Comparison of ENCODE assay signal across 17 mouse cellular contexts in the genomic region with DNA sequence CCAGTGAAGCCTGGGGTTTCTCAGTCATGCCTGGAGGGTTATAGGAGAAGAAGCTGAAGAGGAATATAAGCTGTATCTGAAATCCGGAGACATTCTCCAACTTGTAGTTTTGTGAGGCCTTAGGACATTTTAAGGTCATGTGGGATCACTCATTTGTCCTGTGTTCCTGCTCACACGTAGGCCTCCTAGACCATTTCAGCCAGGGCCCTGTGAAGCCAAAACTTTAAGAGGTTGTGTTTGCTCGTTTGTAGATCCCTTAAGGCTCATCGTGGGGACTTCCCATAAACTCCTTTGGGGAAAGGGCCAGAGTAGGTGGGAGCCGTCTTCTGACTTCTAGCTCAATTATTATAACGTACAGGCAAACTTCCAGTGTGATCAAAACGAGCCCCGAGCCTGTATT.
"Had no signal": no experiment of that assay in that cellular context is flagged by ENCODE, and none has a peak within 500 bp of the region (broad histone marks: within the 10 kb centered on the region; RNA-seq: fewer than 3 reads in every experiment).

No protein-coding gene starts in this region.

- H3K4me2 ChIP-seq: lung, embryonic 15.5 days; midbrain, embryonic 11.5 days; midbrain, embryonic 13.5 days; midbrain, embryonic 15.5 days; neural tube, embryonic 12.5 days had no signal

- DNase-seq: lung, adult 2 months; lung, postnatal 14 days; lung, postnatal 36 days; right cerebral cortex, postnatal 25 days; right cerebral cortex, postnatal 4 days; spleen, adult 18-20 months; thymus, adult 18-20 months; thymus, postnatal 14 days; thymus, postnatal 36 days had no signal

- ATAC-seq: lung, postnatal 0 days; midbrain, embryonic 13.5 days; midbrain, embryonic 15.5 days had no signal

- H3K4me1 ChIP-seq: lung, embryonic 15.5 days; megakaryocyte, embryonic 14.5 days; midbrain, embryonic 13.5 days; midbrain, embryonic 15.5 days; neural tube, embryonic 12.5 days had no signal

- H3K27ac ChIP-seq: lung, embryonic 15.5 days; macrophage; midbrain, embryonic 13.5 days; midbrain, embryonic 15.5 days; neural tube, embryonic 12.5 days had no signal

- H3K9ac ChIP-seq: lung, embryonic 15.5 days; midbrain, embryonic 13.5 days; midbrain, embryonic 15.5 days; neural tube, embryonic 12.5 days had no signal

- H3K9me3 ChIP-seq: lung, embryonic 15.5 days; midbrain, embryonic 13.5 days; midbrain, embryonic 15.5 days; neural tube, embryonic 12.5 days had no signal

- H3K4me3 ChIP-seq: lung, embryonic 15.5 days; megakaryocyte, embryonic 14.5 days; midbrain, embryonic 13.5 days; midbrain, embryonic 15.5 days; neural tube, embryonic 12.5 days had no signal

- H3K36me3 ChIP-seq: midbrain, embryonic 13.5 days; midbrain, embryonic 15.5 days; neural tube, embryonic 12.5 days had no signal

- H3K27me3 ChIP-seq: lung, embryonic 15.5 days; megakaryocyte, embryonic 14.5 days; midbrain, embryonic 13.5 days; midbrain, embryonic 15.5 days; neural tube, embryonic 12.5 days had no signal
